Mouse (Mus musculus) olfactory bulb, adult 2 months (tissue): ENCODE results near the gene Fbxo9.

Experiments used
- CTCF ChIP-seq: fragments of 200-500 bp; IDR thresholded peaks from 2 replicates; pipeline ENCODE4 v1.5.1; 2012; ENCODE audit warnings: low read depth, mild to moderate bottlenecking, low read length, moderate library complexity; ENCODE audit not compliant: insufficient read depth
- POLR2A ChIP-seq: fragments of 200-500 bp; IDR thresholded peaks from 2 replicates; pipeline ENCODE4 v1.6.1; 2012; ENCODE audit warnings: mild to moderate bottlenecking, low read depth, low read length, moderate library complexity; ENCODE audit not compliant: insufficient read depth

- TF ChIP-seq POLR2A = no peak
- TF ChIP-seq CTCF = no peak
Observed at GRCm38 (mm10) chr9:78104973-78105372, 3.9 kb downstream of the Fbxo9 start.
